Mouse (Mus musculus): ENCODE measurements at regions not wholly inside any gene's neighbourhood (a gene's known extent, or its start where the extent isn't known, plus 50 kb on each side); places are given as distances from the start of the nearest gene placed in this dataset.
"Not testable (repeated sequence)": the region's sequence is repeated elsewhere in the genome, so short reads cannot be mapped to it uniquely, and the experiment has no call there.

- Histone ChIP-seq H3K9me3 (replicated peaks) (no peaks in the 10 kb centered on the region), H3K4me3 (replicated peaks) (no peak overlapping the region), H3K27ac (replicated peaks) (no peak overlapping the region), H3K36me3 (no peaks in the 10 kb centered on the region), H3K4me1 (no peaks in the 10 kb centered on the region), H3K4me2 (replicated peaks) (no peak overlapping the region), H3K9ac (no peak overlapping the region), H3K27me3 (no peaks in the 10 kb centered on the region; the same call in 1 of the 2 replicates)
- ATAC-seq (ENCODE audit: insufficient number of reproducible peaks, low FRiP score, low TSS enrichment, low read depth) = no peak
- WGBS = 84% methylated on average over 3 of the region's 3 CpGs
These were observed 114.2 kb downstream of the Bdh1 start for GRCm38 (mm10) chr16:31536328-31536727.

GRCm38 (mm10) chr16:31538606-31539005, 116.5 kb downstream of the Bdh1 start:
- no peak overlapping the region for H3K27ac ChIP-seq (replicated peaks)
- ATAC-seq (ENCODE audit: insufficient number of reproducible peaks, low FRiP score, low TSS enrichment, low read depth) = no peak
- H3K4me1 ChIP-seq = 0 out of 2 replicates have a peak, but pooled peaks cover 3% of the 10 kb centered on the region
- H3K4me3 ChIP-seq (replicated peaks) = no peak overlapping the region
- no peaks in the 10 kb centered on the region for H3K36me3 ChIP-seq
- no peaks in the 10 kb centered on the region; the same call in 1 of the 2 replicates for H3K27me3 ChIP-seq
- no peak overlapping the region for H3K4me2 ChIP-seq (replicated peaks)
- no peaks in the 10 kb centered on the region for H3K9me3 ChIP-seq (replicated peaks)
- H3K9ac ChIP-seq = no peak overlapping the region
- WGBS = 69% methylated on average over 3 of the region's 3 CpGs

GRCm38 (mm10) chr16:31543499-31544170, 119.6 kb upstream of the Dlg1 start:
- no peak overlapping the region for H3K27ac ChIP-seq (replicated peaks)
- H3K4me1 ChIP-seq = peaks cover 32% of the 10 kb centered on the region
- WGBS = 50% methylated on average over 10 of the region's 10 CpGs
- H3K36me3 ChIP-seq = no peaks in the 10 kb centered on the region
- no peak overlapping the region for H3K4me2 ChIP-seq (replicated peaks)
- no peak for ATAC-seq (ENCODE audit: insufficient number of reproducible peaks, low FRiP score, low TSS enrichment, low read depth)
- H3K9ac ChIP-seq = no peak overlapping the region
- no peak overlapping the region for H3K4me3 ChIP-seq (replicated peaks)
- H3K27me3 ChIP-seq = peaks cover 5% of the 10 kb centered on the region; the same call in 1 of the 2 replicates
- no peaks in the 10 kb centered on the region for H3K9me3 ChIP-seq (replicated peaks)

GRCm38 (mm10) chr16:31546062-31546827, 117.0 kb upstream of the Dlg1 start:
- no peak for ATAC-seq (ENCODE audit: insufficient number of reproducible peaks, low FRiP score, low TSS enrichment, low read depth)
- Histone ChIP-seq H3K4me2 (replicated peaks) (peak overlapping the region; percentile 41), H3K27me3 (peaks cover 5% of the 10 kb centered on the region; the same call in 1 of the 2 replicates), H3K9me3 (replicated peaks) (no peaks in the 10 kb centered on the region), H3K27ac (replicated peaks) (0 out of 2 replicates have a peak overlapping the region, but pooled peaks have one; percentile 13), H3K4me3 (replicated peaks) (peak overlapping the region; percentile 1; the same call in 1 of the 2 replicates), H3K4me1 (peaks cover 37% of the 10 kb centered on the region), H3K9ac (no peak overlapping the region), H3K36me3 (no peaks in the 10 kb centered on the region)
- 9% methylated on average over 18 of the region's 18 CpGs for WGBS

- H3K4me1 ChIP-seq = peaks cover 43% of the 10 kb centered on the region
- peak overlapping the region; percentile 48; the same call in 1 of the 2 replicates for H3K27ac ChIP-seq (replicated peaks)
- 6% methylated on average over 2 of the region's 2 CpGs for WGBS
- H3K9ac ChIP-seq = no peak overlapping the region
- no peak overlapping the region for H3K4me2 ChIP-seq (replicated peaks)
- H3K9me3 ChIP-seq (replicated peaks) = no peaks in the 10 kb centered on the region
- no peak overlapping the region for H3K4me3 ChIP-seq (replicated peaks)
- 0 out of 2 replicates have a peak, but pooled peaks cover 5% of the 10 kb centered on the region for H3K27me3 ChIP-seq
- ATAC-seq (ENCODE audit: insufficient number of reproducible peaks, low FRiP score, low TSS enrichment, low read depth) = no peak
- H3K36me3 ChIP-seq = no peaks in the 10 kb centered on the region
These were observed 116.4 kb upstream of the Dlg1 start for GRCm38 (mm10) chr16:31546828-31547224.

- peaks cover 48% of the 10 kb centered on the region for H3K4me1 ChIP-seq
- no peaks in the 10 kb centered on the region for H3K36me3 ChIP-seq
- 0 out of 2 replicates have a peak, but pooled peaks cover 5% of the 10 kb centered on the region for H3K27me3 ChIP-seq
- no peak for ATAC-seq (ENCODE audit: insufficient number of reproducible peaks, low FRiP score, low TSS enrichment, low read depth)
- no peak overlapping the region for H3K4me3 ChIP-seq (replicated peaks)
- WGBS = 32% methylated on average over 10 of the region's 10 CpGs
- peak overlapping the region; percentile 48; the same call in 1 of the 2 replicates for H3K27ac ChIP-seq (replicated peaks)
- H3K9ac ChIP-seq = no peak overlapping the region
- 0 out of 2 replicates have a peak overlapping the region, but pooled peaks have one; percentile 6 for H3K4me2 ChIP-seq (replicated peaks)
- no peaks in the 10 kb centered on the region for H3K9me3 ChIP-seq (replicated peaks)
These were observed 115.9 kb upstream of the Dlg1 start for GRCm38 (mm10) chr16:31547391-31547790.

- ATAC-seq (ENCODE audit: insufficient number of reproducible peaks, low FRiP score, low TSS enrichment, low read depth) = no peak
- 75% methylated on average over 5 of the region's 5 CpGs for WGBS
- H3K4me1 ChIP-seq = peaks cover 43% of the 10 kb centered on the region
- H3K27me3 ChIP-seq = 0 out of 2 replicates have a peak, but pooled peaks cover 5% of the 10 kb centered on the region
- H3K4me2 ChIP-seq (replicated peaks) = no peak overlapping the region
- no peak overlapping the region for H3K9ac ChIP-seq
- no peaks in the 10 kb centered on the region for H3K36me3 ChIP-seq
- no peaks in the 10 kb centered on the region for H3K9me3 ChIP-seq (replicated peaks)
- H3K27ac ChIP-seq (replicated peaks) = no peak overlapping the region
- no peak overlapping the region for H3K4me3 ChIP-seq (replicated peaks)
These were observed 113.3 kb upstream of the Dlg1 start for GRCm38 (mm10) chr16:31549975-31550374.

GRCm38 (mm10) chr16:31550539-31550938, 112.7 kb upstream of the Dlg1 start:
- not testable (repeated sequence) for H3K27me3 ChIP-seq; H3K9me3 ChIP-seq (replicated peaks); H3K27ac ChIP-seq (replicated peaks); H3K9ac ChIP-seq; H3K4me2 ChIP-seq (replicated peaks); H3K4me3 ChIP-seq (replicated peaks); H3K36me3 ChIP-seq; ATAC-seq (ENCODE audit: insufficient number of reproducible peaks, low FRiP score, low TSS enrichment, low read depth)
- 93% methylated on average over 2 of the region's 2 CpGs for WGBS
- H3K4me1 ChIP-seq = peaks cover 38% of the 10 kb centered on the region

- peak; percentile 73; the same call in 1 of the 2 replicates for ATAC-seq (ENCODE audit: insufficient number of reproducible peaks, low FRiP score, low TSS enrichment, low read depth)
- no peak overlapping the region for H3K9ac ChIP-seq
- H3K27ac ChIP-seq (replicated peaks) = peak overlapping the region; percentile 51
- no peak overlapping the region for H3K4me2 ChIP-seq (replicated peaks)
- WGBS = 20% methylated on average over 11 of the region's 11 CpGs
- H3K36me3 ChIP-seq = no peaks in the 10 kb centered on the region
- H3K4me1 ChIP-seq = peaks cover 28% of the 10 kb centered on the region
- no peaks in the 10 kb centered on the region for H3K9me3 ChIP-seq (replicated peaks)
- no peaks in the 10 kb centered on the region for H3K27me3 ChIP-seq
- H3K4me3 ChIP-seq (replicated peaks) = no peak overlapping the region
These were observed 111.7 kb upstream of the Dlg1 start for GRCm38 (mm10) chr16:31551416-31552151.

- H3K27me3 ChIP-seq = no peaks in the 10 kb centered on the region
- WGBS = 66% methylated on average over 8 of the region's 8 CpGs
- H3K4me2 ChIP-seq (replicated peaks) = no peak overlapping the region
- peak; percentile 31; the same call in 1 of the 2 replicates for ATAC-seq (ENCODE audit: insufficient number of reproducible peaks, low FRiP score, low TSS enrichment, low read depth)
- no peak overlapping the region for H3K27ac ChIP-seq (replicated peaks)
- no peak overlapping the region for H3K4me3 ChIP-seq (replicated peaks)
- H3K4me1 ChIP-seq = peaks cover 18% of the 10 kb centered on the region
- no peaks in the 10 kb centered on the region for H3K36me3 ChIP-seq
- H3K9ac ChIP-seq = no peak overlapping the region
- H3K9me3 ChIP-seq (replicated peaks) = no peaks in the 10 kb centered on the region
These were observed 109.7 kb upstream of the Dlg1 start for GRCm38 (mm10) chr16:31553361-31554146.
